Mouse (Mus musculus): ENCODE results near the gene Ano10. TPM values are rescaled to one million over a fixed set of nuclear protein-coding genes. Genes with fewer than 3 reads are reported as not detected.

The Ano10 gene
- polyA plus RNA-seq, 1 experiment, result 42.2 TPM

GRCm38 (mm10) chr9:122155193-122155592, 139.0 kb downstream of the Ano10 start:
- Histone ChIP-seq H3K27ac (replicated peaks; ENCODE audit: low read depth, low read length) (no peak overlapping the region), H3K4me1 (ENCODE audit: control insufficient read depth, insufficient read depth, insufficient read length, low read length) (peaks cover 32% of the 10 kb centered on the region), H3K4me3 (ENCODE audit: insufficient read depth, low read depth, low read length) (no peak overlapping the region)

- Histone ChIP-seq H3K4me1 (ENCODE audit: control insufficient read depth, insufficient read depth, insufficient read length, low read length) (peaks cover 47% of the 10 kb centered on the region), H3K27ac (replicated peaks; ENCODE audit: low read depth, low read length) (no peak overlapping the region; the same call in 1 of the 2 replicates), H3K4me3 (ENCODE audit: insufficient read depth, low read depth, low read length) (no peak overlapping the region)
Observed at GRCm38 (mm10) chr9:122153436-122153835, 140.8 kb downstream of the Ano10 start.

GRCm38 (mm10) chr9:122152501-122152900, 141.7 kb downstream of the Ano10 start:
- H3K27ac ChIP-seq (replicated peaks; ENCODE audit: low read depth, low read length), result 0 out of 2 replicates have a peak overlapping the region, but pooled peaks have one; percentile 49
- peaks cover 53% of the 10 kb centered on the region for H3K4me1 ChIP-seq (ENCODE audit: control insufficient read depth, insufficient read depth, insufficient read length, low read length)
- no peak overlapping the region for H3K4me3 ChIP-seq (ENCODE audit: insufficient read depth, low read depth, low read length)

DNA sequence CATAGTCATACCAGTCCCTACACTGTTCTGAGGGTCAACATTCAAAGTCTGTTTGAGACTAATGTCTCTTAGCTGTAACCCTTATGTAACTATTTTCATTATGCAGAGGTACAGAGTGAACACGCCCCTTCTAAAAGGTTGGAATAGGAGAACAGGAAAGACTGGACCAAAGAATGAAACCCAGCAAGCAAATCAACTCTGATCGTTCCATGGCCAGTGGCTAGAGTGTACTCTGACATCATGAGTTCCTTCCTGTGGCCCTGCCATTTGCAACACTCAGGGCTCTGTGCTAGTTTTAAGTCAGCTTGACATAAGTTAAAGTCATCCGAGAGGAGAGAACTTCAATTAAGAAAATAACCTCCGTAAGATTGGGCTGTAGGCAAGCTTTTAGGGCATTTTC, 142.2 kb downstream of the Ano10 start:
- Histone ChIP-seq H3K27ac (replicated peaks; ENCODE audit: low read depth, low read length) (peak overlapping the region; percentile 3; the same call in 1 of the 2 replicates), H3K4me1 (ENCODE audit: control insufficient read depth, insufficient read depth, insufficient read length, low read length) (peaks cover 54% of the 10 kb centered on the region), H3K4me3 (ENCODE audit: insufficient read depth, low read depth, low read length) (no peak overlapping the region)

DNA sequence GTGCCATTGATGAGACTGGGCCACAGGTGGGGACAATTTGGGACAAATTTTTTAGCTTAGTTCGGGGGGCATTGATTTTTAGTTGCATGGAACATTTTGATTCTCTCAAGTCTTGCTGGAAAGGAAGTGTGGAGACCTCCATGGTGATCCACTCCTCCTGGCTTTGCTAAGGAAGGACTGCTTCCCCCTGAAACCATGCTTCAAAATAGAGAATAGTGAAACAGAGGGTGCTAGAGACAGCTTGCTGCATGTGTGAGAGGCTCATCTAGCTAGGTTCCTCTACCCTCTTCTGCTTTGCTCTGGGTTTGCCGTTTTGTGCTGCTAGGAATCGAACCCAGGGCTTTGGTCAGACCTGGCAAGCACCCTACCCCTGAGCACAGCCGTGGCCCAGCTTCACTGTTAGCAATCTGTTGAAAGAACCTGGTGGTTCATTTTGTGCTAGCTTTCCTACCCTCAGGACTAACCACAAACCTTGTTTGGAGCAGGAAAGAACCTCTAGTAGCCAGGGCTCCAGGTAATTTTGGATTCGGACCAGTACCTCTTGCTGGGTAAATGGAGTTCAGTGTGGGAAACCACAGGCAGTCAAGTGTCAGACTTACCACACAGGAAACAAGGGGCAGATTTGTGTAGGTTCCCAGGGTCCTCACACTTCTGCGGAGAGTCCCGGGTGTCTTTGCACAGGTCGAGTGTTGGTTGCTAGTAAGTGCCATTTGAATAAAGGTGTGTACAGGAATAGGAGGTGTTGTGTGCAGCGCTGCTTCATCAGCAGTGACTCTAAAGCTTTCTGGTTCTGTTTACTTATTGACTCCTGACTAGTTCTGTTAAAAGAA, 144.0 kb downstream of the Ano10 start:
- peak overlapping the region; percentile 38 for H3K27ac ChIP-seq (replicated peaks; ENCODE audit: low read depth, low read length)
- H3K4me3 ChIP-seq (ENCODE audit: insufficient read depth, low read depth, low read length), result no peak overlapping the region
- H3K4me1 ChIP-seq (ENCODE audit: control insufficient read depth, insufficient read depth, insufficient read length, low read length), result peaks cover 59% of the 10 kb centered on the region

GRCm38 (mm10) chr9:122148356-122148755, 145.9 kb downstream of the Ano10 start:
- Histone ChIP-seq H3K27ac (replicated peaks; ENCODE audit: low read depth, low read length) (peak overlapping the region; percentile 16; the same call in 1 of the 2 replicates), H3K4me3 (ENCODE audit: insufficient read depth, low read depth, low read length) (no peak overlapping the region), H3K4me1 (ENCODE audit: control insufficient read depth, insufficient read depth, insufficient read length, low read length) (peaks cover 54% of the 10 kb centered on the region)

DNA sequence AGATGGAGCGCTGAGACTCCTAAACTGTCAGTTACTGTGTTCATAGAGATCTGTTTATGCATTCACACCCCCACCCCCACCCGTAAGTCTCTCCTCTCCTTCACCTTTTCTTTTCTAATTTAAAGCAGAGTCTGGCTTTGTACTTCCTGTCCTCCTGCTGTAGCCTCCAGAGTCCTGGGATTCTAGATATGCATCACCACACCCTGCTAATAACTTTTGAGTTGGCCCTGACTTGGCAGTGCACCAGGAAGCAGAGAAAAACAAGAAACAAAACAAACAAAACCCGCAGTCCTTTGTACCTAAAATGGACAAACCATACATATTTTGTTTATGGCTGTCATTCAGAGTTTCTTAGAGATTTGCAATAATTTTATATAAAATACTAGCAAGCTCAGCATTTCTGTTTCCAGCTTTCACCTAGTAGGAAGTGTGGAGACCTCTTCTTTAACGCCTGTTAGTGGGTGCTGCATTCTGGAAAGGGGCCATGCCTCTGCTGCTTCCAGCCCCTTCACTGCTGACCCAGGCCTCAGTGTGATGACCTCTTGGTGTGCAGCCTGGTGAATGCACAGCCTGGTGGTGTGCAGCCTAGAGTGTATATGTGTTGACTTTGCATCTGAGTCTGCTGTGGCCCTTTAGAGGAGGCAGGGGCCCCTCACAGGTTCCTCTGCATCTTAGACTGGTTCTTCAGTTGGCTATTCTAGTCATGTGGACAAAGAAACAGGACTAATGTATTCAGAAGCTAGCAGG, 147.9 kb downstream of the Ano10 start:
- no peak overlapping the region for H3K4me3 ChIP-seq (ENCODE audit: insufficient read depth, low read depth, low read length)
- peaks cover 49% of the 10 kb centered on the region for H3K4me1 ChIP-seq (ENCODE audit: control insufficient read depth, insufficient read depth, insufficient read length, low read length)
- peak overlapping the region; percentile 76 for H3K27ac ChIP-seq (replicated peaks; ENCODE audit: low read depth, low read length)

DNA sequence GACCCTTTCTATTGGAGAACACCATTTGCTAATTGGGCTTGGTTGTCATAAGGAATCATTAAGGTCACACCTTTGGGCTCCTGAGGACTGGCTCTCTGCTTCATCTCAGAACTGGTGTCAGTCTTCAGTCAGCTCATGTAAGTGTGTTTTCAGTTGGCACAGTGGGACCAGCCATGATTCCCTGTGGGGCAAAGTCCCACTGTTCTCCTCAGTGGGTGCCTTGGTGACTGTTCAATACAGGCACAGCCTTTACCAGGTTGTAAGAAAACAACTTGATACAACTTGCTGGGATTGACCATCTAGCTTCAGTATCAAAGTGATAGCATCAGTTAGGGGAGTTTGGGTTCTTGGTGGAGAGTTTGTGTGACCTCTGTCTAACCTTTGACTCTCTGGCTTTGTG, 148.5 kb downstream of the Ano10 start:
- Histone ChIP-seq H3K27ac (replicated peaks; ENCODE audit: low read depth, low read length) (peak overlapping the region; percentile 76), H3K4me1 (ENCODE audit: control insufficient read depth, insufficient read depth, insufficient read length, low read length) (peaks cover 52% of the 10 kb centered on the region), H3K4me3 (ENCODE audit: insufficient read depth, low read depth, low read length) (no peak overlapping the region)

- H3K4me3 ChIP-seq (ENCODE audit: insufficient read depth, low read depth, low read length), result no peak overlapping the region
- peaks cover 47% of the 10 kb centered on the region for H3K4me1 ChIP-seq (ENCODE audit: control insufficient read depth, insufficient read depth, insufficient read length, low read length)
- H3K27ac ChIP-seq (replicated peaks; ENCODE audit: low read depth, low read length), result no peak overlapping the region
Observed at GRCm38 (mm10) chr9:122144776-122145175, 149.4 kb downstream of the Ano10 start.

GRCm38 (mm10) chr9:122143219-122143618, 151.0 kb downstream of the Ano10 start:
- peaks cover 38% of the 10 kb centered on the region for H3K4me1 ChIP-seq (ENCODE audit: control insufficient read depth, insufficient read depth, insufficient read length, low read length)
- peak overlapping the region; percentile 90 for H3K27ac ChIP-seq (replicated peaks; ENCODE audit: low read depth, low read length)
- no peak overlapping the region for H3K4me3 ChIP-seq (ENCODE audit: insufficient read depth, low read depth, low read length)

GRCm38 (mm10) chr9:122139236-122139635, 155.0 kb downstream of the Ano10 start:
- Histone ChIP-seq H3K4me1 (ENCODE audit: control insufficient read depth, insufficient read depth, insufficient read length, low read length) (peaks cover 36% of the 10 kb centered on the region), H3K4me3 (ENCODE audit: insufficient read depth, low read depth, low read length) (no peak overlapping the region), H3K27ac (replicated peaks; ENCODE audit: low read depth, low read length) (0 out of 2 replicates have a peak overlapping the region, but pooled peaks have one; percentile 39)

DNA sequence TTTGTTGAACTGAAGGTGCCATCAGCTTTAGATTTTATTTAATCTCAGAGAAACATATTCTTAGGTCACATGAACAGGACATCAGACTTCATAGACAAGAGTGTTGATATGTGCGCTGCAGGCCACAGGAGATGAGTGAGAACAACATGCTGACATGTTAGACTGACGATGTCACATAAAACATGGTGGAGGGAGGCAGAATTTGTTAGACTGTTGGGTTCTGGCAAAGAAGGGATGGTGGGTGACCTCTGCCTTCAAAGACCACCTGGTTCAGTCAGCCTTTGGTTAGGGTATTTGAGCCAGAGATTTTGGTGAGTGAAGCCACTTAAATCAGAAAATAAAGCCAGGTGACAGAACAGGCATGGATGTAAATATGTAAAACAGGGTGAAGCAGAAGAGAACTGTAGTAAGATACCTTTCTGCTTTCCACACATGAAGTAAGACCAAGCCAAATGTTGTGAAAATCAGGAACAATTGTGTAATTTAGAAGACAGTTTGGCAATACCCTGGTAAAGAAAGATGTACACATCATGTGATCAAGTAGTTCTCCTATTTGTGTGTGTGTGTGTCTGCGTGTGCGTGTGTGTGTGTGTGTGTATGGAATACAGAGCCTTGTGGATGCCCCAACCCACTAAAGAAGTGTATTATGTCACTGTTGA, 155.7 kb downstream of the Ano10 start:
- Histone ChIP-seq H3K4me1 (ENCODE audit: control insufficient read depth, insufficient read depth, insufficient read length, low read length) (peaks cover 32% of the 10 kb centered on the region), H3K4me3 (ENCODE audit: insufficient read depth, low read depth, low read length) (no peak overlapping the region), H3K27ac (replicated peaks; ENCODE audit: low read depth, low read length) (peak overlapping the region; percentile 65)

DNA sequence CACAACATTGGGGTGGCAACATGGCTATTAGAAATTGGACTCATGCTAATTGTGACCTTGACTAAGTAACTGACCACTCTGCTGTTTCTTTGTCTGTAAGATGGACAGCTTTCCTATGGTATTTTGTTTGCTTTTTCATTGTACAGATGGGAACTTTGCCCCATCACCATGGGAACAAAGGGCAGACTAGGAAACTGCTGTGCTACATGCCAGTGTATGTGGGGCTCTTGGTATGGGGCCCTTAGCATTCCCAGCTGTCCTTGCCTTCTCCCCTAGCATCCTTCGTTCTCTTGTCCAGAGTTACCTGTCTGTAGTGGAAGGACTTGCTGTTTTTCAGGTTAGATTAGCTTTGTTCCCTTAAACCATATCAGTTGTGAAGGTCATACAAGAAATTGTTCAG, 156.3 kb downstream of the Ano10 start:
- H3K4me3 ChIP-seq (ENCODE audit: insufficient read depth, low read depth, low read length), result no peak overlapping the region
- peak overlapping the region; percentile 7; the same call in 1 of the 2 replicates for H3K27ac ChIP-seq (replicated peaks; ENCODE audit: low read depth, low read length)
- H3K4me1 ChIP-seq (ENCODE audit: control insufficient read depth, insufficient read depth, insufficient read length, low read length), result peaks cover 30% of the 10 kb centered on the region

DNA sequence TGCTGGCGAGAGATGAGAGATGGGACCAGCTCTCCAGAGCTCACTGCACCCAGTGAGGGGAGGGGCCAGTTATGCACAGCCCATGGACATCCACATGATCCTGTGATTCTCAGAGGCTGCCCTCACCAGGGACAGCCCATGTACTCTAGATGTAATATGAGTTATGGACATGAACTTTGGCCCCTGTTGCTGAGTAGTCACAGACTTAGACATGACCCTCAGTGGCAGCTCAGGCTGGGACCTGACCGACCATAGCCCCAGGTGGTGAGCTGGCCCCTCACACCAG, 158.4 kb downstream of the Ano10 start:
- Histone ChIP-seq H3K27ac (replicated peaks; ENCODE audit: low read depth, low read length) (peak overlapping the region; percentile 56), H3K4me1 (ENCODE audit: control insufficient read depth, insufficient read depth, insufficient read length, low read length) (peaks cover 28% of the 10 kb centered on the region), H3K4me3 (ENCODE audit: insufficient read depth, low read depth, low read length) (no peak overlapping the region)

Data from brown adipose tissue, adult 24 weeks (tissue).